8 mouse cellular contexts compared by ENCODE assay signal in genomic region chr2:33753630-33754316, GRCm38 (mm10).
A peak's percentile ranks its signal among the peaks of the same experiment; 100 is the strongest.
DNase-seq lines count a peak whose midpoint lies in the region; ATAC-seq lines count a peak whose summit lies in the region.

No protein-coding gene starts in this region.

- peak overlapping the region; percentile 48; the same call in 1 of the 2 replicates for H3K27ac ChIP-seq in hindbrain, embryonic 11.5 days (ENCODE audit: low read depth, low read length)

- H3K4me3 ChIP-seq in hindbrain, embryonic 11.5 days (ENCODE audit: low read depth, low read length), result no peak overlapping the region

- no peaks in the 10 kb centered on the region for H3K9me3 ChIP-seq in hindbrain, embryonic 11.5 days (ENCODE audit: control insufficient read depth, low read length)

- no peak overlapping the region for H3K4me2 ChIP-seq in hindbrain, embryonic 11.5 days (replicated peaks; ENCODE audit: low read depth, low read length)

- H3K4me1 ChIP-seq in hindbrain, embryonic 11.5 days (replicated peaks; ENCODE audit: control insufficient read depth, insufficient read depth, low read length), result peaks cover 6% of the 10 kb centered on the region; the same call in 1 of the 2 replicates

- 31% methylated on average over 15 of the region's 15 CpGs for WGBS in hindbrain, embryonic 11.5 days

- no peaks in the 10 kb centered on the region for H3K27me3 ChIP-seq in hindbrain, embryonic 11.5 days (ENCODE audit: control insufficient read depth, insufficient read depth, low read length)

- no peaks in the 10 kb centered on the region; the same call in 1 of the 2 replicates for H3K36me3 ChIP-seq in hindbrain, embryonic 11.5 days (ENCODE audit: control insufficient read depth, insufficient read depth, low read length)

- peak; percentile 68 to 70 for DNase-seq in adrenal gland, adult 18-20 months (ENCODE audit: low spot score in 2 of 2)
- DNase-seq in cerebellum, postnatal 4 days (ENCODE audit: low spot score in 2 of 2), result peak; percentile 62 to 85
- DNase-seq in frontal cortex, postnatal 36 days (ENCODE audit: low spot score in 2 of 2), result peak; percentile 78 to 82
- DNase-seq in hindbrain, embryonic 11.5 days (ENCODE audit: low spot score), result peak; percentile 66
- DNase-seq in layer of hippocampus, postnatal 14 days (ENCODE audit: low spot score in 2 of 2), result peak; percentile 73 to 88
- peak; percentile 96 for DNase-seq in lung, postnatal 10 days
- DNase-seq in retina, postnatal 1 day, result peak; percentile 80

- H3K9ac ChIP-seq in hindbrain, embryonic 11.5 days (ENCODE audit: low read depth, low read length), result no peak overlapping the region

- ATAC-seq in hindbrain, embryonic 11.5 days (ENCODE audit: low FRiP score), result peak; percentile 53; the same call in 1 of the 2 replicates
- no peak for ATAC-seq in erythroid progenitor cell, adult 5-6 weeks (replicated peaks; ENCODE audit: low FRiP score, poor library complexity, severe bottlenecking)
